Mouse (Mus musculus) liver, postnatal 0 days (tissue): Measurements from ENCODE around the gene Atp7b. TPM values are rescaled to one million over a fixed set of nuclear protein-coding genes. Genes with fewer than 3 reads are reported as not detected.

Experiments
- ATAC-seq: fragments of 200-750 bp; cut with Nextera tagmentation; 2 replicates; pipeline ENCODE4 v1.8.0; 2017; ENCODE audit warnings: mild to moderate bottlenecking, moderate library complexity
- DNase-seq: peaks from one replicate; pipeline ENCODE4 v3.0.0-alpha.2; 2016
- H3K27ac ChIP-seq: fragments of 300-500 bp; sonication (generic); 2 replicates; pipeline ENCODE4 v1.5.1; 2014; ENCODE audit warnings: antibody characterized with exemption, moderate library complexity, mild to moderate bottlenecking, low read depth
- H3K27me3 ChIP-seq: fragments of 300-500 bp; sonication (generic); 2 replicates; pipeline ENCODE4 v1.6.1; 2014; ENCODE audit warnings: low read length, control low read depth, mixed read lengths; ENCODE audit not compliant: insufficient read depth
- H3K36me3 ChIP-seq: fragments of 300-500 bp; sonication (generic); replicated peaks from 2 replicates; pipeline ENCODE4 v1.6.1; 2014; ENCODE audit warnings: mild to moderate bottlenecking, control low read depth, low read length, moderate library complexity, mixed read lengths; ENCODE audit not compliant: insufficient read depth
- H3K4me1 ChIP-seq: fragments of 300-500 bp; sonication (generic); 2 replicates; pipeline ENCODE4 v1.6.1; 2014; ENCODE audit warnings: antibody characterized with exemption, mild to moderate bottlenecking, control low read depth; ENCODE audit not compliant: insufficient read depth
- H3K4me2 ChIP-seq: fragments of 300-500 bp; sonication (generic); 2 replicates; pipeline ENCODE4 v1.6.1; 2014; ENCODE audit warnings: low read depth, mild to moderate bottlenecking, low read length, moderate library complexity, mixed read lengths
- H3K4me3 ChIP-seq: fragments of 300-500 bp; sonication (generic); 2 replicates; pipeline ENCODE4 v1.5.1; 2014; ENCODE audit warnings: low read depth, low read length
- H3K9ac ChIP-seq: fragments of 300-500 bp; sonication (generic); replicated peaks from 2 replicates; pipeline ENCODE4 v1.6.1; 2014; ENCODE audit warnings: mild to moderate bottlenecking, moderate library complexity
- H3K9me3 ChIP-seq: fragments of 300-500 bp; sonication (generic); 2 replicates; pipeline ENCODE4 v1.6.1; 2016; ENCODE audit warnings: mild to moderate bottlenecking, control low read depth, low read length, mixed read lengths
- CTCF ChIP-seq: sonication (generic); IDR thresholded peaks from 2 replicates; pipeline ENCODE4 v1.5.1; 2016; ENCODE audit warnings: antibody characterized with exemption, low read depth
- EP300 ChIP-seq: IDR thresholded peaks from 2 replicates; pipeline ENCODE4 v1.6.1; 2016; ENCODE audit warnings: antibody characterized with exemption, low read depth, mild to moderate bottlenecking
- WGBS: fragments of 180-500 bp; shearing (Covaris S2); extraction: QIAGEN DNeasy Blood & Tissue Kit; methylation state at CpG from one replicate; pipeline ENCODE4 v1.1.7; 2014; ENCODE audit not compliant: insufficient replicate concordance; 5-methylcytosine and 5-hydroxymethylcytosine counted together
- polyA plus RNA-seq: library from polyadenylated mRNA; unstranded; fragments of >200 nt; fragmentation: Nextera tagmentation; extraction: Ambion mirVana; gene quantifications from 2 replicates; pipeline ENCODE4 v1.2.1, GENCODE M21; 2015

Gene Atp7b
- polyA plus RNA-seq, 1 experiment from 2014 or later, result 5.7 TPM

DNA sequence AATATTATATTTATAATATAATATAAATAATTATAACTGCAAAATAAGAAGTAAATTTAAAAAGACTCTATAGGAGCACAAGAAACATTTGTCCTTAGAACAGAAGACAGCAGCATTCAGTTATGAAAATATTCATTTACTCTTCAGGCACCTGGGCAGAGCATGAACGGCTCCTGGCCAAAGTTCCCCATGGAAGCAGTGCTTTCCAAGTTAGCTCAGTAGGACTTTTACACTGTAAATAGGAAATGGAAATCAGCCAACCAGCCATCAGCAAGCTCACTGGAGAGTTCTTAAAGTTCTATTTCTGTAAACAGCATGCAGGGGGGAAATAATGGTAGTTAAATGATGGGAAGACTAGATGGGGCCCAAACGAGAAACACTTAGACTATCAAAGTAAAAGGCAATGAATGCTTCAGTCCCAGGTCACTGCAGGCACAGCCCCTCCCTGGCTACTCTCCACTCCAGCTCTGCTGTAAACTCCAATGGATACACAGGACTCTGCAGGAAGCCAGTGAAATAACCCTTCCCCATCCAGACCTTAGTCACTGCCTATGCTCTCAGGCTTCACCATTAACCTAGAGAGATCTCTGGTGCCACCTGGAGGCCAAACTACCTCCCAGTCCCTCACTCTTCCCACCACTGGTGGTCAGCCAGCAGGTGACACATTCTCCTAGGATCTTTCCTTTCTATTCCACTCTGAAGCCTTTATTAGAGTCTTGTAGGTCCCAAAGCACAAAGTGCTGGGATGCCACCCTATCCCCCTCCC, 12.2 kb downstream of the Atp7b start:
- ATAC-seq (peak; percentile 95), DNase-seq (peak; percentile 83)
- H3K27me3 ChIP-seq, result no peaks in the 10 kb centered on the region
- H3K27ac ChIP-seq, result peak overlapping the region; percentile 55
- H3K4me3 ChIP-seq, result no peak overlapping the region
- no peak overlapping the region for H3K4me2 ChIP-seq
- peak; percentile 86 for TF ChIP-seq CTCF
- no peak for TF ChIP-seq EP300
- peaks cover 3% of the 10 kb centered on the region; the same call in 1 of the 2 replicates for H3K4me1 ChIP-seq
- H3K36me3 ChIP-seq, result no peaks in the 10 kb centered on the region
- H3K9ac ChIP-seq, result no peak overlapping the region
- WGBS, result 52% methylated on average over 2 of the region's 2 CpGs
- H3K9me3 ChIP-seq, result no peaks in the 10 kb centered on the region

DNA sequence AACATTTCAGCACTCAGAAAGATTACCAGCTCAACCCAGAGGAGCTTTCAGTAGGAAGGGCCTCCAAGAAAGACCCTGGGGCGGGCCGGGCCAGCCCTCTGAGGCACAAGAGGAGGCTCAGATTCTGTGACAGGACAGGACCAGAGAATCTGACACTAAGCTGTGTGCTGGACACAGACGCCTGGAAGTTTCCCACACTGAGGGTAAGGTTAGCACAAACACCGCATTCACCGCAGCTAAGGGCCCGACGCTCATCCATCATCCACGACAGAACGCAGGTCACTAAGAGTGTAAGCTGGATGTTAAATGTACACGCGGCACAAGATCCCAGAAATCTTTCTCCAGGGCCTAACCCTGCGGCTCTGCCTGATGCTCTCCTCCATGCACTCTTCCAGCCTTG, 16.4 kb downstream of the Atp7b start:
- ATAC-seq (no peak), DNase-seq (no peak)
- Histone ChIP-seq H3K27ac (no peak overlapping the region), H3K4me3 (no peak overlapping the region), H3K9me3 (no peaks in the 10 kb centered on the region), H3K9ac (no peak overlapping the region), H3K27me3 (no peaks in the 10 kb centered on the region), H3K4me2 (no peak overlapping the region), H3K36me3 (no peaks in the 10 kb centered on the region), H3K4me1 (peaks cover 8% of the 10 kb centered on the region; the same call in 1 of the 2 replicates)
- TF ChIP-seq CTCF (no peak), EP300 (no peak)
- WGBS, result 68% methylated on average over 12 of the region's 12 CpGs

DNA sequence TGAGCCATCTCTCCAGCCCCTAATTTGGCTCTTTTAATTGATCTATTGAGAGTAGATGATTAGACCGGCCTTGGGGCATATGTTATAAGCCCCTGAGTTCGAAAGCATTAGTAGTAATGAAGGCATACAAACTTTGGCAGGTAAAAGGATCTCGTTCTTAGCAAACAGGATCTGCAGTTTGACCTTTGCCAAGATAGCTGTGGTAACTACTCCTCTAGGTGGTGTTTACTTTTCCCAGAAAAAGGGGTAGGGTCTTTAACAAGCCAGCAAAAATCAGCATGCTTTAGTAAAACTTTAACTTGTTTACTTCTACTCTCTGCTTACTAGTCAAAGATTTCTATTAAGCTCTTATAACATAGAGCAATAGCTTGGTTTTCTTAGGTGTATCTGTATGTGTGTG, 17.6 kb downstream of the Atp7b start:
- DNase-seq (no peak), ATAC-seq (no peak)
- no peaks in the 10 kb centered on the region for H3K27me3 ChIP-seq
- WGBS, result 65% methylated on average over 3 of the region's 3 CpGs
- H3K9ac ChIP-seq, result no peak overlapping the region
- no peaks in the 10 kb centered on the region for H3K36me3 ChIP-seq
- H3K4me2 ChIP-seq, result no peak overlapping the region
- 0 out of 2 replicates have a peak overlapping the region, but pooled peaks have one; percentile 22 for H3K27ac ChIP-seq
- TF ChIP-seq CTCF, result no peak
- no peak for TF ChIP-seq EP300
- no peak overlapping the region for H3K4me3 ChIP-seq
- peaks cover 8% of the 10 kb centered on the region; the same call in 1 of the 2 replicates for H3K4me1 ChIP-seq
- no peaks in the 10 kb centered on the region for H3K9me3 ChIP-seq

DNA sequence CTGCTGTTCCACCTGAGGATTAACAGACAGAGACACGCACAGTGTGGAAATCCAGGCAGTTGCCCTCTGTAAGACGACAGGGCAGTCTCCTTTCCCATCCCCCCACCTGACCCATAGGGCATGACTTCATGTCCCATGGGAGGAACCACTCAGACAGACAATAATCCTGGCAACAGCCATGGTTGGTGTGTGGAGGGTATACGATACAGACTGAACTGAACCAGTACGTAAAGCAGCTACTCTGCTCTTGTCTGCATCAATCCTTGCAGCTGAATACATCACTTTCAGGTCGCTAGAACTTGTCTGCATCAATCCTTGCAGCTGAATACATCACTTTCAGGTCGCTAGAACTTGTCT, 20.0 kb downstream of the Atp7b start:
- Histone ChIP-seq H3K9ac (no peak overlapping the region), H3K36me3 (no peaks in the 10 kb centered on the region), H3K4me3 (no peak overlapping the region), H3K9me3 (no peaks in the 10 kb centered on the region), H3K4me1 (peaks cover 7% of the 10 kb centered on the region; the same call in 1 of the 2 replicates), H3K27me3 (no peaks in the 10 kb centered on the region), H3K27ac (no peak overlapping the region), H3K4me2 (no peak overlapping the region)
- ATAC-seq (no peak; the same call in 1 of the 2 replicates), DNase-seq (no peak)
- TF ChIP-seq EP300 (no peak), CTCF (no peak)
- WGBS, result 48% methylated on average over 6 of the region's 6 CpGs

DNA sequence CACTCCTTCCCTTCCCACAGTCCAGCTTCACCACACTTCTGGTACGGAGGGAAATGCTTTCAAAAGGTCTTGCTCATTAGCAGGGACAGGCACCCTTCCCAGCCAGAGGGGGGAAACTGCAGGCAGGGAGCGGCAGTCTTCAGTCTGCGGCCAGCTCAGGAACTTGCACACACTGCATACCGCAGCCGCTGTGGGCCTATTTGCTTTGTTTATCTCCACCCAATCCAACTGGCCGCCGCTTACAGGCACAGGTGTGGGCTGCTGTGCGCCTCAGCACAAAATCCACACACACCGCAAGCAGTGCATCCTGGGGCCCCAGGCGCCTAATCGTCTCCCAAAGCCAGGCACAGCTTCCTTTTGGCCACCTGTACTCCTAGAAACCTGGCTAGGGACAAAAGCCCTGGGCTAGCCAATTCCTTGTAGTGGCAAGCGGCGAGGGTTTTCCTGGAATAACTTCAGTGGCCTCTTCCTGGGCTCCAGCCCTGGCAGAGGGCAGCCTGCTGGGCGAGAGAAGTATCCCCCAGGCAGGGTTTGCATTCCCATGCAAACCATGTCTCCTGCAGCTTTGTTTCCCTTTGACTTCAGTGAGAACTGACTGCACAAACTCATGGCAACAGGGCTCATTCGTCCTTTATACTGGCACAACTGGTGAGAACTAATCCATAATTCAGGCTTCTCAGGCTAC, 20.5 kb downstream of the Atp7b start:
- Histone ChIP-seq H3K4me1 (peaks cover 7% of the 10 kb centered on the region; the same call in 1 of the 2 replicates), H3K9me3 (no peaks in the 10 kb centered on the region), H3K9ac (peak overlapping the region; percentile 41; the same call in 1 of the 2 replicates), H3K4me2 (peak overlapping the region; percentile 23), H3K4me3 (peak overlapping the region; percentile 1; the same call in 1 of the 2 replicates), H3K36me3 (no peaks in the 10 kb centered on the region), H3K27ac (peak overlapping the region; percentile 55; the same call in 1 of the 2 replicates), H3K27me3 (no peaks in the 10 kb centered on the region)
- DNase-seq, result peak; percentile 45
- peak; percentile 70 for ATAC-seq
- TF ChIP-seq EP300 (no peak), CTCF (no peak)
- WGBS, result 18% methylated on average over 15 of the region's 15 CpGs

DNA sequence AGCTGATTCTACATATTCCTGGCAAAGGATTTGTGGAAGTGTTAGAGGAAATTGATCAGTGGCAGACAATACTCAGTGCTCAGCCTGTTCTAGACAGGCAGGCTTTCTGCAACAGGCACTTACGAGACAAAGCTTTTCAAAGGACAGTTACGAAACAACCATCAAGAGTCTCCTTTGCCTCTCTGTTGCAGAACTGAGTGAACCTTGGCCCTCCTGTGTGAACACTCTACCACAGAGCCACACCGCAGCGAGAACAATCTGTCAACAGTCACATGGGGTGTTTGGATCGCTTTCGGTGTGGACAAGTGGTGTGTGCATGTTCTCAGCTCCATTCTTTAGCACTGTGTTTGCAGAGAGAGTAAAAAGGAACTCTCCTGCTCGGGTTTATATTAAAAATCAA, 23.1 kb downstream of the Atp7b start:
- Histone ChIP-seq H3K9ac (no peak overlapping the region), H3K4me1 (peaks cover 7% of the 10 kb centered on the region; the same call in 1 of the 2 replicates), H3K4me3 (no peak overlapping the region), H3K27me3 (no peaks in the 10 kb centered on the region), H3K4me2 (peak overlapping the region; percentile 22; the same call in 1 of the 2 replicates), H3K27ac (peak overlapping the region; percentile 48), H3K9me3 (no peaks in the 10 kb centered on the region), H3K36me3 (no peaks in the 10 kb centered on the region)
- peak; percentile 89 for ATAC-seq
- 60% methylated on average over 7 of the region's 7 CpGs for WGBS
- peak; percentile 40 for DNase-seq
- TF ChIP-seq CTCF (no peak), EP300 (no peak)
